Comparison of ENCODE assay signal across 29 mouse cellular contexts in the genomic region with DNA sequence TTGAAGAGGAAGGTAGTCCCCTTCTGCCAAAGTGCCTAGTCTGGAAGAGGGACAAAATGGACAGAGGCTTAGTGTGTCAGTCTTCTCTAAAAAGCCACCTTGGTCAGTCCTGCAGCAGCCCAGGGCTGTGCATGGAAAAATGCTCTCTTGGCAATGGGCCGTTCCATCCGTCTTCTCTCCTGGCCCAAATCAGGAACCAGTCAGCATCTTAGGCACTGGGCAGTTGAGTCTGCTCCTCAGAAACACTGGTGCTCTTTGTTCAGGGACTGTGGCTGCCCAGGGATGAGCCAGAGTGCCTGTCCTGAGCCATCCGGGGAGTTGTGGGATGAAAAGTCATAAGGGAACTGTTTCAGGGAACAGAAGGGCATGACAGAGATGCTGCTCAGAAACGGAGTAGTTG. TPM values are rescaled to one million over a fixed set of nuclear protein-coding genes. Genes with fewer than 3 reads are reported as not detected.
DNase-seq lines count a peak whose midpoint lies in the region; ATAC-seq and TF ChIP-seq lines count a peak whose summit lies in the region.
"Had no signal": no experiment of that assay in that cellular context is flagged by ENCODE, and none has a peak within 500 bp of the region (broad histone marks: within the 10 kb centered on the region; RNA-seq: fewer than 3 reads in every experiment).

No protein-coding gene starts in this region.

- no peak for ATAC-seq in limb, embryonic 12.5 days (ENCODE audit: insufficient number of reproducible peaks, insufficient read depth, low FRiP score, low TSS enrichment, low read depth)
- ATAC-seq in limb, embryonic 15.5 days (ENCODE audit: insufficient number of reproducible peaks, low FRiP score, low TSS enrichment, low read depth), result peak; percentile 28; the same call in 1 of the 2 replicates
- ATAC-seq in inflammation-experienced regulatory T-cells, adult 6 months, result no peak
- ATAC-seq: CD4-positive, CD25-positive, alpha-beta regulatory T cell, adult 4 months; forebrain, embryonic 15.5 days; hindbrain, embryonic 16.5 days; intestine, embryonic 15.5 days; midbrain, embryonic 16.5 days had no signal

- peaks cover 3% of the 10 kb centered on the region; the same call in 1 of the 2 replicates for H3K27me3 ChIP-seq in limb, embryonic 12.5 days
- H3K27me3 ChIP-seq in limb, embryonic 10.5 days (ENCODE audit: low read depth, poor library complexity, severe bottlenecking), result 0 out of 2 replicates have a peak, but pooled peaks cover 3% of the 10 kb centered on the region
- H3K27me3 ChIP-seq in limb, embryonic 15.5 days, result no peaks in the 10 kb centered on the region
- H3K27me3 ChIP-seq: forebrain, embryonic 15.5 days; intestine, embryonic 15.5 days had no signal

- no peak for TF ChIP-seq CTCF in gastrocnemius, adult 2 months (IDR thresholded peaks at IDR 0.05)

- H3K9me3 ChIP-seq in limb, embryonic 12.5 days, result no peaks in the 10 kb centered on the region
- no peaks in the 10 kb centered on the region for H3K9me3 ChIP-seq in limb, embryonic 10.5 days (replicated peaks)
- H3K9me3 ChIP-seq in limb, embryonic 15.5 days, result no peaks in the 10 kb centered on the region
- H3K9me3 ChIP-seq: forebrain, embryonic 10.5 days; forebrain, embryonic 15.5 days; intestine, embryonic 15.5 days had no signal

- H3K36me3 ChIP-seq in limb, embryonic 12.5 days, result no peaks in the 10 kb centered on the region
- H3K36me3 ChIP-seq in limb, embryonic 10.5 days, result no peaks in the 10 kb centered on the region
- H3K36me3 ChIP-seq in limb, embryonic 15.5 days, result no peaks in the 10 kb centered on the region
- H3K36me3 ChIP-seq: forebrain, embryonic 10.5 days; forebrain, embryonic 15.5 days; intestine, embryonic 15.5 days had no signal

- peak overlapping the region; percentile 72 for H3K27ac ChIP-seq in gastrocnemius, adult 2 months
- H3K27ac ChIP-seq in limb, embryonic 12.5 days, result no peak overlapping the region
- no peak overlapping the region for H3K27ac ChIP-seq in limb, embryonic 10.5 days
- H3K27ac ChIP-seq in limb, embryonic 15.5 days, result peak overlapping the region; percentile 82
- H3K27ac ChIP-seq: forebrain, embryonic 10.5 days; forebrain, embryonic 15.5 days; intestine, embryonic 15.5 days; kidney, postnatal 0 days; stomach, postnatal 0 days had no signal

- no peak overlapping the region for H3K9ac ChIP-seq in limb, embryonic 12.5 days (replicated peaks)
- H3K9ac ChIP-seq in limb, embryonic 15.5 days, result no peak overlapping the region
- H3K9ac ChIP-seq: forebrain, embryonic 15.5 days; intestine, embryonic 15.5 days had no signal

- peak overlapping the region; percentile 57 for H3K4me3 ChIP-seq in gastrocnemius, adult 2 months
- H3K4me3 ChIP-seq in limb, embryonic 12.5 days (replicated peaks), result no peak overlapping the region
- H3K4me3 ChIP-seq in limb, embryonic 10.5 days, result no peak overlapping the region
- peak overlapping the region; percentile 37 for H3K4me3 ChIP-seq in limb, embryonic 15.5 days
- H3K4me3 ChIP-seq: forebrain, embryonic 10.5 days; forebrain, embryonic 15.5 days; intestine, embryonic 15.5 days had no signal

- peak overlapping the region; percentile 44 for H3K4me2 ChIP-seq in limb, embryonic 12.5 days
- H3K4me2 ChIP-seq in limb, embryonic 15.5 days, result peak overlapping the region; percentile 39
- H3K4me2 ChIP-seq: forebrain, embryonic 15.5 days; intestine, embryonic 15.5 days; liver, embryonic 11.5 days; midbrain, embryonic 11.5 days had no signal

- DNase-seq in gastrocnemius, adult 2 months, result no peak
- DNase-seq in gastrocnemius, postnatal 36 days, result no peak
- no peak for DNase-seq in limb, embryonic 10.5 days (ENCODE audit: low spot score)
- DNase-seq in 3T3-L1 (ENCODE audit: low read depth, low spot score), result peak; percentile 23
- DNase-seq: adrenal gland, postnatal 36 days; cerebellum, adult 18-20 months; cerebellum, postnatal 14 days; kidney, adult 2 months; kidney, postnatal 4 days; lung, postnatal 36 days; spleen, adult 18-20 months; thymus, adult 18-20 months; thymus, postnatal 25 days had no signal

- intact Hi-C loops in gastrocnemius, adult 2 months (cut with DNase I), result no loop called here
- intact Hi-C loops in gastrocnemius, postnatal 36 days (cut with DNase I), result no loop called here

- peaks cover 27% of the 10 kb centered on the region for H3K4me1 ChIP-seq in limb, embryonic 12.5 days (replicated peaks)
- H3K4me1 ChIP-seq in limb, embryonic 10.5 days, result peaks cover 21% of the 10 kb centered on the region
- peaks cover 48% of the 10 kb centered on the region for H3K4me1 ChIP-seq in limb, embryonic 15.5 days

- WGBS in limb, embryonic 12.5 days, result 82% methylated on average over 4 of the region's 4 CpGs
- 86% methylated on average over 4 of the region's 4 CpGs for WGBS in limb, embryonic 10.5 days
- WGBS in limb, embryonic 15.5 days, result 72% methylated on average over 4 of the region's 4 CpGs

RNA-seq across cellular contexts. Expression of a gene that starts 1.3 kb away (rescaled TPM):
- 100 to 1,000 TPM in 1 of 2 experiments, 10 to 100 TPM in 1; 53.6 to 322 TPM for total RNA-seq in gastrocnemius, adult 2 months (2021)
- 10 to 100 TPM; 80.2 to 86.9 TPM for total RNA-seq in gastrocnemius, postnatal 36 days (2021)
- 12.6 and 14.8 TPM in 2 replicates for polyA plus RNA-seq in limb, embryonic 12.5 days (2016; fragmentation: Nextera tagmentation; extraction: Ambion mirVana)
- 2.4 and 2.5 TPM in 2 replicates for polyA plus RNA-seq in limb, embryonic 10.5 days (2016; fragmentation: Nextera tagmentation; extraction: Ambion mirVana)
- 147 and 186 TPM in 2 replicates for polyA plus RNA-seq in limb, embryonic 15.5 days (2015; fragmentation: Nextera tagmentation; extraction: Ambion mirVana)
- polyA plus RNA-seq in inflammation-experienced regulatory T-cells, adult 6 months (2017; shearing (Covaris generic)), result not detected
- total RNA-seq: hematopoietic stem cell, adult 5-6 weeks; megakaryocyte, adult 5-6 weeks; neutrophil, adult 5-6 weeks had no signal
- polyA plus RNA-seq: CD4-positive, CD25-positive, alpha-beta regulatory T cell, adult 4 months had no signal

RNA-seq across cellular contexts. Expression of a gene that starts 40.6 kb away (rescaled TPM):
- total RNA-seq in gastrocnemius, adult 2 months (2021), result 10 to 100 TPM; 14.1 to 46.8 TPM
- total RNA-seq in gastrocnemius, postnatal 36 days (2021), result 10 to 100 TPM; 31.5 to 54.9 TPM
- polyA plus RNA-seq in limb, embryonic 12.5 days (2016; fragmentation: Nextera tagmentation; extraction: Ambion mirVana), result 26.7 and 28.1 TPM in 2 replicates
- polyA plus RNA-seq in limb, embryonic 10.5 days (2016; fragmentation: Nextera tagmentation; extraction: Ambion mirVana), result 10.1 and 17.7 TPM in 2 replicates
- polyA plus RNA-seq in limb, embryonic 15.5 days (2015; fragmentation: Nextera tagmentation; extraction: Ambion mirVana), result 30.9 and 35.1 TPM in 2 replicates
- polyA plus RNA-seq in inflammation-experienced regulatory T-cells, adult 6 months (2017; shearing (Covaris generic)), result 100 to 1,000 TPM; 168 to 251 (median 221) TPM

Comparison
In these comparisons a context has a peak if more than half of its experiments do, and no peak if none do; other contexts are left out.
1. H3K27ac ChIP-seq: peak in gastrocnemius, adult 2 months (single experiment) and limb, embryonic 15.5 days (single experiment); none in limb, embryonic 12.5 days (single experiment) and limb, embryonic 10.5 days (single experiment).
2. H3K4me3 ChIP-seq: peak in gastrocnemius, adult 2 months (single experiment) and limb, embryonic 15.5 days (single experiment); none in limb, embryonic 12.5 days (single experiment) and limb, embryonic 10.5 days (single experiment).